Mouse (Mus musculus) left cerebral cortex, adult 8-10 months (tissue): ENCODE measurements around the gene Tmbim1. TPM values are rescaled to one million over a fixed set of nuclear protein-coding genes. Genes with fewer than 3 reads are reported as not detected.
"Not testable (repeated sequence)": the region's sequence is repeated elsewhere in the genome, so short reads cannot be mapped to it uniquely, and the experiment has no call there.

ENCODE experiments used
- DNase-seq, 2 experiments: peaks; one replicate each; pipeline ENCODE4 v3.0.0; 2022; ENCODE audit warnings: low spot score in 2 of 2
- total RNA-seq, 4 experiments: library from RNA; stranded (reverse); gene quantifications; 2 replicates each; pipeline ENCODE4 v1.2.4; 2022

Tmbim1 gene
- total RNA-seq, 4 experiments from 2014 or later = 28.2 to 32.3 (median 31.4) TPM

DNA sequence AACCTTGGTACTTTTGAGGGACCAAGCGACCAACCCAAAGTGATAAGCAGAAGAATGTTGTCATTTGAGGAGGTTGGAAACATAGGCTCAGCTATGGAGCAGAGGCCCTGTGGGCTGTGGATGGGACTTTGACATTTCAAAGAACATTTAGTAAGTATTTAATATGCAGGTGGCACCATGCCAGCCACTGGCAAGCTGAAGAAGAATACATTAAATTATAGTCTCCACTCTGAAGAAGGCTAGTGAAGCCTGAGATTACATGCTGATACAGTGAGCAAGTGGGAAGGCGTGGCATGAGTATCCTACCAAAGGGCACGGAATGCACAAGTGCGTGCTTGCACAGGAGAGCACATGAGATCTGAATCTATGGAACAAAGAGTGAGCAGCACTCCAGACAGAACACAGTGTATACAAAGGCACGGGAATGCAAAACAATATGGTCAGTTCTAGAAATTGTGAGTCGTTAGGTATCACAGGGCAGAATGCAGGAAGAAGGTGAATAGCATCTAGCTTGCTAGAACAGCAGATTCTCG is 24.5 kb upstream of the Tmbim1 start:
- DNase-seq = no peak

- not testable (repeated sequence) for DNase-seq
Measured at GRCm38 (mm10) chr1:74326916-74327315, 21.5 kb upstream of the Tmbim1 start.

- no peak for DNase-seq
Measured at GRCm38 (mm10) chr1:74321396-74321795, 16.0 kb upstream of the Tmbim1 start.

GRCm38 (mm10) chr1:74318711-74319110 is 13.3 kb upstream of the Tmbim1 start:
- DNase-seq = no peak

- DNase-seq = no peak
Measured at GRCm38 (mm10) chr1:74316114-74316827, 10.8 kb upstream of the Tmbim1 start.

DNA sequence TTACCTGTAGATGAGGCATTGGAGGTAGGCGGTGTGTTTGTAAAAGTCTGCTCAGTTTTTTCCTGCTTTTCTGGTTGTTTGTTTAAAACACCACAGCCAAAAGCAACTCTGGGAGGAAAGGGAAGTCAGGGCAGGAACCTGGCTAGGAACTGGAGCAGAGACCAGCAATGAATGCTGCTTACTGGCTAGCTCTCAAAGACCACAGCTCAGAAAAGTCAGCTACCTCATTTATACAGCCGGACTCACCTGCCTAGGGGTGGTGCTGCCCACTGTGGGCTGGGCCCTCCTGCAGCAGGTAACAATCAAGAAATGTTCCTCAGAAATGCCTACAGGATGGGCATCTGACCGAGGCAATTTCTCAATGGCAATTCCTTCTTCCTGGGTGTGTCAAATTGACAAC is 9.4 kb upstream of the Tmbim1 start:
- DNase-seq = no peak

DNA sequence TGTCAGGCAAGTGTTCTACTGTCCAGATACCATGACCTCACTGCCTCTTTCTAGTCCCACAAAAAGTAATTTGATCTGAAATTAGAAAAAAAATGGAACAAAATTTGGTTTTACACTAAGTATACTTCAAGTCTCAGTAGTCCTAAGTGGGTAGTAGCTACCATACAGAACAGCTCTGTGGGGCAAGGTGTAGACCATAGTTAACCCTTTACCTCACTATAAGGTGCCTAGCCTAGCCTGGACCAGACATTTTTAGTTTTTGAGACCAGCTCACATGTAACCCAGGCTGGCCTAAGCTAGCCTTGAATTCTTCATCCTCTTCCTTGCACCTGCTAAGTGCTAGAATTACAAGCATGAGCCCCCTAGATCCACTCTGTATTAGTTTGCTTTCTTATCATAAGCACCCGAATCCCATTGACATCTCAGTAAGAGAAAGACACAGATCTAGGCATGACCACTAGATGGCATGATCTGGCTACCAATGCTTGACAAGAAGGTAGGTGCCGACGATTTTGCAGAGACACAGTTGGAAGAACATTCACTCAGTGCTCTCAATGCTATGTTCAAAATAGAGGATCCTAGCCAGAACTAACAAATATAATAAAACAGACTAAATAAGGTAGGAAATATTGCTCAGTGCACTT is 7.7 kb upstream of the Tmbim1 start:
- DNase-seq = no peak

GRCm38 (mm10) chr1:74309767-74310166 is 4.3 kb upstream of the Tmbim1 start:
- no peak for DNase-seq

DNA sequence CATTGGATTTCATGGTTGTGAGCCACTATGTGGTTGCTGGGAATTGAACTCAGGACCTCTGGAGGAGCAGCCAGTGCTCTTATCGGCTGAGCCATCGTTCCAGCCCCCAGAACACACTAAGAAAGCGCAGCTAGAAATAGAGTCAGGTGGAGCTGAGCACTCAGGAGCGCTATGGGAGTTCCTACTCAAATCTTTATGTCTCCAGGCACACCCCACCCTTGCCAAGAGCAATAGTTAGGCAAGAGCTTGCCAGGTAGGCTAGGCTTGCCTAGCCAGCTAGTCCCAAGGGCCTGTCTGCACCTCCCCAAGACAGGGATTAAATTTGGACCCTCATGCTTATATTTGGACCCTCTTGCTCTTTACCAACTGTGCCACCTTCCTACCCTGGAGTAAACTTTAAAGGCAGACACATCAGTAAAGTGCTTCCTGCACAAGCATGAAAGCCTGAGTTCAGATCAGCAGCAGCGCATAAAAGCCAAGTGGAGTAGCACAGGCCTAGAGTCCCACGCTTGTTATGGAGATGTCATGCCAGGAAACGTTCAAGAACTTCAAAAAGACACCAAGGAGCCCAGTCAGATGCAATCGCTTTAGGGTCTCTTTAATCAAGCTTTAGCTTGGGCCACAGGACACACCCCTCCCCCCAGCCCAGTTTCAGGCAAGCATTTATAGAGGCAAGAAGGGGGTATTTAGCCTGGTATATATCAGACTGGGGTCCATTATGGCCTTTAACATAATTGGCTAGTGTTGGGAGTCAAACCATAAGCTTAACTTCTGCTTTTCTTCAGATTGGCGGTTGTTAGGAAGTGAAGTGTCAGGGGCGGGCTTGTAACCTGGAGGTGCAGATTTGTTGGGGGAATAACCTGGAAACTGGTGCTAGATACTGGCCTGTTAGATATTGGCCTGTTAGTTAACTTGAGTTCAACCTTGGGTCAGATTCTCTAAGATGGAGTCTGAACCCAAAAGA is 2.9 kb upstream of the Tmbim1 start:
- DNase-seq = no peak

- no peak for DNase-seq
Measured at GRCm38 (mm10) chr1:74307146-74307545, 1.7 kb upstream of the Tmbim1 start.

DNA sequence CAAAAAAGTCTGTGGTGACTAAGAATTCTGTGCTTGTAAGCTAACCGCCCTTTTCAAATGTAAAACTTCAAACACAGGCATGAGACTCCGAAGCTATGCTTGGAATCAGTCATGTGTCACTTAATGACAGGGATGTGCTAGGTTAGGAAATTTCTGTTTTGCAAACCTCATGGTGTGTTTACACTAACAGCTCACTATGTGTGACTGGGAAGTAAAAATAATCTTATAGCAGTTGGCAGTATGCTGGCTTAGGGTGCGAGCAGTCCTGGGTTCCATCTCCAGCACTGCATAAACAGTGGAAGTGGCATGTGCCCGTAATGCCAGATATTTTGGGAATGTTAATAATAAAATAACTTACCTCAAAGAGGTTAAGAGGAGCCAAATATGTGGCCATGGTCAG is 476 bp downstream of the Tmbim1 start:
- no peak for DNase-seq

DNA sequence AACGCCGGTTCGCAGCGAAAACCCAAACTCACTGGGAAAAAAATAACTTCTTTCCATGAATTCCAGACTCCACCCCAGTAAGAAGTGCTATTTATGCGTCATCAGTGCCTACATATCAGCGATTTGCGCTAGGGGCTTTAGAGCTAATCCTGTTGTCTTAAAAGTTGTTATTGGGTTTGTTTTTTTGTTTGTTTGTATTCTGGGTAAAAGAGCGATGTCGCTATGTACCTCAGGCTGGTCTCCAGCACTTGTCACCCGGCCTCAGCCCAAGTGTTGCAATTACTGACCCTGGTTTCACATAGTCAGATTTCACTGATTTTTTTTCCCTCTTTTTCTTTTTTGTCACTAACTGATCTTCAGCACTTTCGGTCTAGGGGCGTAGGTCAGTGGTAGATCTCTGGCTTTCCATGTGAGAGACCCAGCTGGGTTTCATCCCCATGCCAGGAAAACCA is 1.1 kb downstream of the Tmbim1 start:
- DNase-seq = no peak

GRCm38 (mm10) chr1:74303509-74304338 is 1.7 kb downstream of the Tmbim1 start:
- no peak for DNase-seq

DNA sequence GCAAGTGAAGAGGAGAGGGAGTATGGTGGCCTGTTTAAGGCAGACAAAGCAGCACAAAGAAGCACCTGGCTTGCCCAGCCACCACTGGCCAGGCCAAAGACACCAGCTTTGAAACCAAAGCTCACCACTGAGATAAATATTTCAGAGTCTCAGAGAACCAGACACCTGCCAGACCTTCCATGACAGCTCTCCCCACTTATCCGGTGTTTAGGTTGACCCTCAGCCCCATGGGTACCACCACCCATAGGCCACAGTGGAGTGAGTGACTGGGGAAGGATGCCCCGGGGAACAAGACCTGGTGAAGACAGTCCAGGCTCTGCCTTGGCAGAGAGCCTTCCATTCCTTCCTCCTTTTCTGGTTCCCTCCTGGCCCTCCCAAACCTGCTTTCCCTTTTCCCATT is 2.6 kb downstream of the Tmbim1 start:
- DNase-seq = no peak

DNA sequence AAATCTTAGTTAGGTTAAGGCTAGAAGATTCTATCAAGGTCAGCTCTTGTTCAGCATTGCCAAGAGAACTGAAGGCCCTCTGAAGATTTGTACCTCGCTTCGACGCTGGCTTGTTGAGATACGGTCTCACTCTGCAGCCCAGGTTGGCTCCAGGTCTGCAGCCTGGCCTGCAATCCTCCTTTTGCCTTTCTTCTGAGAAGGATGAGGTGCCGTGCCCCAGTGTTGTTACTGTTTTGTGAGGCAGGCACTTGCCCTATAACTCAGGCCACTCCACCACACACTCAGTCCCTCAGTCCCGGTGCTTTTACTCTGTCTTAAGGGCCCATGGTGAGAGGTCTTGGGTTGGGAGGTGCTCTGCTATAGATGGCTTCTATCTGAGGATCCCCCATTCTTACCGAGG is 3.2 kb downstream of the Tmbim1 start:
- DNase-seq = no peak

- DNase-seq = no peak
Measured at GRCm38 (mm10) chr1:74300347-74301110, 4.9 kb downstream of the Tmbim1 start.

GRCm38 (mm10) chr1:74298996-74299395 is 6.4 kb downstream of the Tmbim1 start:
- no peak for DNase-seq

GRCm38 (mm10) chr1:74298157-74298750 is 7.2 kb downstream of the Tmbim1 start:
- DNase-seq = no peak

DNA sequence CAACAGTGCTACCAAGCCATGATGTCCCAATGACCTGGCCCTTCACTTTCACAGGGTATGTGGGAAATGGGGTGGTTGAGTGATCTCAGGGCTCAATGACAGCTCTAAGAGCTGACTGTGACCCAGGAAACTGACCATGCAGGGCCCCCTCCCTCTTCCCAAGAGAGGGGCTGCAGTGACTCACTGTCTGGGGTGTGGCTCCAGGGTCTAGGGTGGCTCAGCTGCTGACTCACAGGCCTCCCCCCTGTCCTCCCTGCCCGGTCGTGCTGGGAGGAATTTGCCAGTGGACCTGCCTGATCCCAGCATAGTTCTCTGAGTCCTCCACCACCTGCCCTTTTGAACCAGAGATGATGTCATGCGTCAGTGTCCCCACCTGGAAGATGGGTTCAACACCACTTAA is 8.2 kb downstream of the Tmbim1 start:
- no peak for DNase-seq

- DNase-seq = no peak
Measured at GRCm38 (mm10) chr1:74296477-74296876, 8.9 kb downstream of the Tmbim1 start.
